Mouse (Mus musculus) intestine, postnatal 0 days (tissue): Measurements from ENCODE around the gene Plekhm3. TPM values are rescaled to one million over a fixed set of nuclear protein-coding genes. Genes with fewer than 3 reads are reported as not detected.
A peak's percentile ranks its signal among the peaks of the same experiment; 100 is the strongest.

ENCODE experiments used
- ATAC-seq: fragments of 200-750 bp; cut with Nextera tagmentation; 2 replicates; pipeline ENCODE4 v1.8.0; 2017; ENCODE audit warnings: mild to moderate bottlenecking, moderate TSS enrichment, moderate library complexity
- H3K27ac ChIP-seq: fragments of 300-500 bp; sonication (generic); 2 replicates; pipeline ENCODE4 v1.5.1; 2014; ENCODE audit warnings: mild to moderate bottlenecking, low read depth, low read length, moderate library complexity
- H3K27me3 ChIP-seq: fragments of 300-500 bp; sonication (generic); replicated peaks from 2 replicates; pipeline ENCODE4 v1.6.1; 2014; ENCODE audit warnings: low read length, mixed read lengths; ENCODE audit not compliant: control insufficient read depth, insufficient read depth
- H3K36me3 ChIP-seq: fragments of 300-500 bp; sonication (generic); 2 replicates; pipeline ENCODE4 v1.6.1; 2014; ENCODE audit warnings: mild to moderate bottlenecking, moderate library complexity; ENCODE audit not compliant: control insufficient read depth, insufficient read depth
- H3K4me1 ChIP-seq: fragments of 300-500 bp; sonication (generic); replicated peaks from 2 replicates; pipeline ENCODE4 v1.6.1; 2014; ENCODE audit warnings: antibody characterized with exemption, low read length, mixed read lengths; ENCODE audit not compliant: control insufficient read depth, insufficient read depth
- H3K4me2 ChIP-seq: fragments of 300-500 bp; sonication (generic); replicated peaks from 2 replicates; pipeline ENCODE4 v1.6.1; 2014; ENCODE audit warnings: low read depth, mild to moderate bottlenecking, moderate library complexity
- H3K4me3 ChIP-seq: fragments of 300-500 bp; sonication (generic); 2 replicates; pipeline ENCODE4 v1.5.1; 2014; ENCODE audit warnings: low read depth, low read length
- H3K9ac ChIP-seq: fragments of 300-500 bp; sonication (generic); 2 replicates; pipeline ENCODE4 v1.6.1; 2014; ENCODE audit warnings: mild to moderate bottlenecking, low read depth, low read length
- H3K9me3 ChIP-seq: fragments of 300-500 bp; sonication (generic); 2 replicates; pipeline ENCODE4 v1.6.1; 2016; ENCODE audit warnings: mixed run types; ENCODE audit not compliant: control insufficient read depth
- CTCF ChIP-seq: sonication (generic); IDR thresholded peaks from 2 replicates; pipeline ENCODE4 v1.5.1; 2016; ENCODE audit warnings: low read depth, mild to moderate bottlenecking, control low read depth, antibody characterized with exemption, moderate library complexity
- WGBS: fragments of 180-500 bp; shearing (Covaris S2); extraction: QIAGEN DNeasy Blood & Tissue Kit; methylation state at CpG from one replicate; pipeline ENCODE4 v1.1.7; 2014; 5-methylcytosine and 5-hydroxymethylcytosine counted together
- polyA plus RNA-seq: library from polyadenylated mRNA; unstranded; fragments of >200 nt; fragmentation: Nextera tagmentation; extraction: Ambion mirVana; gene quantifications from 2 replicates; pipeline ENCODE4 v1.2.1, GENCODE M21; 2015

Gene Plekhm3
- polyA plus RNA-seq, 1 experiment from 2014 or later: 1.5 TPM

DNA sequence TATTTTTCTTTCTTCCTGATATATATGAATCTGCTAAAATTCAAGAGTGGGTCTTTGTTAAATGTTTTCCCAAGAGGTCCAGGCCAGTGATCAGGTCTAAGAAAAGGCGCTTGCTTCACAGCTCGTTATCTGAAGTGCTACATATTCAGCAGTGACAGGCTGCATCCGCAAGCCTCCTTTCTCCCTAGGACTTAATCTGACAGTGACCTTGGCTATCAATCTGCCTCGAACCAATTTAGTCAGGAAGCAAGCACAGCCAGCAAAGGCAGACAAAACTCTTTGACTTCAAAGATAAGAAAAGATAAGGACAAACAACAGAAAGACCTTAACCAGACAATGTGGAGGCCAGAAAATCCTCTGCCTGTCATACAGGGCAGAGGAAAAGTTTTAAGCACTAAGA, 10.5 kb downstream of the Plekhm3 start:
- no peak for TF ChIP-seq CTCF
- H3K4me3 ChIP-seq: no peak overlapping the region
- H3K27me3 ChIP-seq: no peaks in the 10 kb centered on the region
- H3K9ac ChIP-seq: no peak overlapping the region
- 42% methylated on average over 4 of the region's 4 CpGs for WGBS
- no peak overlapping the region for H3K27ac ChIP-seq
- H3K9me3 ChIP-seq: no peaks in the 10 kb centered on the region
- H3K4me1 ChIP-seq: no peaks in the 10 kb centered on the region
- no peak for ATAC-seq
- H3K4me2 ChIP-seq: no peak overlapping the region
- no peaks in the 10 kb centered on the region for H3K36me3 ChIP-seq

DNA sequence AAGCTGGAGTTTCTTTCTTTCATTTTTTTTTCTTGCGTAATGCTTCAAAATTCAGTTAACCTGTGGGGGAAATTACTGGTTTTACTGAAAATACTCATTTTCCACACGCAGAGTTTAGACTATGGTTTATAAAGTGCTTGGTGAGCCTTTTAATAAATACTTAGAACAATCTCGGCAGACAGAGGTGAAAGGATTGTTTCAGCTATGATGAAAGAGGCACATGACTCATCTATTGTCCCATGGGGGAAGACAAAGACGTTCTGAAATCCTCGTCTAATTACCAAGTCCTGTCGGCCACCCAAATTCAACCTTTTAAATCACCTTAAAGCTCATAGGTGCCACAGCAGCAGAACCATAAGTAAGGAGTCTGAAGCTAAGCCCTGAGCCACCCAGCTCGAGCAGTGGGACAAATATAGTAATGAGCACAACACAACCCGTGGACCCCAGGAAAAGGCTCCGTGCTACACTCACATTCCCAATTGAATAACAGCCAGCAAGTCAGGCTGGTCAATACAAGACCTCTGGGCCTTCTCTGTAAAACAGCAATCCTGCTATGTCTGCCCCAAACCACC, 11.3 kb downstream of the Plekhm3 start:
- no peak overlapping the region for H3K4me3 ChIP-seq
- no peak overlapping the region for H3K4me2 ChIP-seq
- H3K4me1 ChIP-seq: no peaks in the 10 kb centered on the region
- H3K27me3 ChIP-seq: no peaks in the 10 kb centered on the region
- H3K9ac ChIP-seq: no peak overlapping the region
- no peaks in the 10 kb centered on the region for H3K9me3 ChIP-seq
- no peak overlapping the region for H3K27ac ChIP-seq
- WGBS: 75% methylated on average over 9 of the region's 9 CpGs
- no peaks in the 10 kb centered on the region for H3K36me3 ChIP-seq
- no peak for ATAC-seq
- TF ChIP-seq CTCF: no peak

DNA sequence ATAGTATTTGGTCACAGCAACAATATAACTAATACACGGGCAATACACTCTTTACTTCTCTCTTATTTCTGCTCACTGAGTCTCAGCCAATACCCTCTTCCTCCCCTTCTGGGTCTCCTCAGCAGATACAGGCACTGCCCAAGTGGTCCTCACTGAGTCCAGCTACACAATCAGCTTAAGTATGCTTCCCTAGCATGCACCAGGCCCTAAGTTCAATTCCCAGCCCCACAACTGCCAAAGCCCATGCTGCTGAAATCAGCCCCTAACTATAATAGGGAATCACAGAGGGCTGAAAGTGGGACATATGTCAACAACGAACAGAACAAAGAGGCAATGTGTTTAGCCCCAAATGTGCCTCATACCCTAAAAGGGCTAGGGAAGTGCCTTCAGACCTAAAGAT, 11.9 kb downstream of the Plekhm3 start:
- Histone ChIP-seq H3K9me3 (no peaks in the 10 kb centered on the region), H3K36me3 (no peaks in the 10 kb centered on the region), H3K9ac (no peak overlapping the region), H3K4me3 (no peak overlapping the region), H3K4me1 (no peaks in the 10 kb centered on the region), H3K4me2 (no peak overlapping the region), H3K27me3 (no peaks in the 10 kb centered on the region), H3K27ac (no peak overlapping the region)
- WGBS: 89% methylated on average over 2 of the region's 2 CpGs
- ATAC-seq: no peak
- no peak for TF ChIP-seq CTCF

DNA sequence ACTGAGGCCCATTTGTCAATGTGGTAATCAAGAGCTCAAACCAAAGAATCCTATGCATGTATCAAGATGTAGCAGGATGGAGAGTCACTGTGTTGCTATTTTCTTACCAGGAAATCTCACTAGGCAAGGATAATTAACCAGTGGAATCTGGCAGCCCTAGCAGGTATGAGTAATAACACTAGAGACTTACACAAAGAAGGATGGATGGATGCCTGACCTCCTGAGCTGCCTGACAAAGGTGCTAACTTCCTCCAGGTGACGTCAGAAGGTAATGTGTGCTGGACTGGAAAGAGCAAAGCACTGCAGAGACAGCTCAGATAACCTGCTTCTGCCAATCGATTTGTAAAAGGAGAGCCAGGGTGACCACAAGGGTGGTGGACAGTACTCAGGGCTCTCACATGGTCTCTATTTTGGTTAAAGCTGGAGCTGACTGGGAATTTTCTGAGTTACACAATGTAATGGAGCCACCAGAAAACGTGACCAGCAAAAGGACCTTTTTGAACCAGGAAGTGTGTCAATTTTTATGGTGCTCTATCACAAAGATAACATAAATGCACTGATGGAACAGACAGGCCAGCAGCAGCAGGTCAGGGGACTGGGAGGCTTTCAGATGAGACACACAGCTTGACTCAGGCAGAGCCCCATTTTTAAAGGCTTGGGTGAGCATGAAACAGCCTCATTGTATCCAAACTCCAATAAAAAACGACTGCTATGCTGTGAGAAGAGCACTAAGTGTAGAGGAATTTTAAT, 14.4 kb downstream of the Plekhm3 start:
- Histone ChIP-seq H3K4me2 (no peak overlapping the region), H3K4me3 (no peak overlapping the region), H3K4me1 (no peaks in the 10 kb centered on the region), H3K36me3 (no peaks in the 10 kb centered on the region), H3K9me3 (no peaks in the 10 kb centered on the region), H3K27ac (peak overlapping the region; percentile 54; the same call in 1 of the 2 replicates), H3K27me3 (no peaks in the 10 kb centered on the region), H3K9ac (no peak overlapping the region)
- TF ChIP-seq CTCF: no peak
- 38% methylated on average over 4 of the region's 4 CpGs for WGBS
- peak; percentile 90 for ATAC-seq

DNA sequence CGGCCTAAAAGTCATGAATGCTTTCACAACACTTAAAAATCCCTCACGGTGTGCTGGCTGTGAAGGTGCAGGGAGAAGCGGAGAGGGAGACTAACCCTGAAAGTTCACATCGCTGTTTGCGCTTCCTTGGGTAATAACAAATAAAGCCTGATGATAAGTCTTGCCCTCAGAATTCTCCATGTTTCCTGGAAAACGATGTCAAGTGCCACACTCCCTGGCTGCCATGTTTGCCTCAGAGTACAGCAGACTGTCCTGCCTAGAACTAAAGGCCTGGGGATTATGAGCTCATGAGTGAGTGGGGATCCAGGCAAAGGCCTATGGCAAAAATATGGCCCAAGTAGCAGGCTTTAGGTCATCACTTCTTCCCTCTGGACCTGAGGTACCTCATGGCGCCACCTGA, 17.7 kb downstream of the Plekhm3 start:
- no peak overlapping the region for H3K27ac ChIP-seq
- no peak for ATAC-seq

DNA sequence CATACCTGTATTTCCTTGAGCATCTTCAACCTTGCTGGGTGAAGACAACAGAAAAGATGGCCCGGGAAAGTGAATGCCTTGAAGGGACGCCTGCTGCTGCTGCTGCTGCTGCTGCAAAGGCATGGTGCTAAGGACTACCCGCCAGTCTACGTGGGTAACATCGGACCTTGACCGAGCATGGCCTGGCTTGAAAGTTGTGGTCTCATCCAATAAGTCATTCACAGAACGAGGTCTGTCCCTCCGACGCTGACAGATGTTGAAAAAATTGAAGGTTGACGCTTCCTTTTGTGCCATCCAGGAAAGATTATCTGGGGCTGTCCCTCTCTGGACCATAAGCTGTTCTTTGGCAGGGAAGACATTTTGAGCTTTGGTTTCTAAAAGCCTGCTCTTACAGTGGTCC, 18.9 kb downstream of the Plekhm3 start:
- H3K4me1 ChIP-seq: no peaks in the 10 kb centered on the region
- H3K27ac ChIP-seq: no peak overlapping the region
- WGBS: 93% methylated on average over 10 of the region's 10 CpGs
- no peak overlapping the region for H3K4me3 ChIP-seq
- H3K36me3 ChIP-seq: no peaks in the 10 kb centered on the region
- H3K27me3 ChIP-seq: no peaks in the 10 kb centered on the region
- H3K4me2 ChIP-seq: no peak overlapping the region
- H3K9me3 ChIP-seq: no peaks in the 10 kb centered on the region
- ATAC-seq: no peak
- H3K9ac ChIP-seq: no peak overlapping the region
- TF ChIP-seq CTCF: no peak

More for the DNA sequence above, 17.7 kb downstream of the Plekhm3 start:
- WGBS: 77% methylated on average over 7 of the region's 7 CpGs
- no peak overlapping the region for H3K4me3 ChIP-seq
- H3K9me3 ChIP-seq: no peaks in the 10 kb centered on the region
- no peak overlapping the region for H3K4me2 ChIP-seq
- no peaks in the 10 kb centered on the region for H3K4me1 ChIP-seq
- no peak for TF ChIP-seq CTCF
- no peaks in the 10 kb centered on the region for H3K27me3 ChIP-seq
- H3K9ac ChIP-seq: no peak overlapping the region
- no peaks in the 10 kb centered on the region for H3K36me3 ChIP-seq
